Mouse (Mus musculus) liver, embryonic 14.5 days (tissue): ENCODE measurements around the gene Nthl1.

ENCODE experiments used
- CTCF ChIP-seq: IDR thresholded peaks from 2 replicates; pipeline ENCODE4 v1.5.1; 2016; ENCODE audit warnings: antibody characterized with exemption, low read depth, control low read depth
- EP300 ChIP-seq: IDR thresholded peaks from 2 replicates; pipeline ENCODE4 v1.6.1; 2016; ENCODE audit warnings: antibody characterized with exemption, low read depth

DNA sequence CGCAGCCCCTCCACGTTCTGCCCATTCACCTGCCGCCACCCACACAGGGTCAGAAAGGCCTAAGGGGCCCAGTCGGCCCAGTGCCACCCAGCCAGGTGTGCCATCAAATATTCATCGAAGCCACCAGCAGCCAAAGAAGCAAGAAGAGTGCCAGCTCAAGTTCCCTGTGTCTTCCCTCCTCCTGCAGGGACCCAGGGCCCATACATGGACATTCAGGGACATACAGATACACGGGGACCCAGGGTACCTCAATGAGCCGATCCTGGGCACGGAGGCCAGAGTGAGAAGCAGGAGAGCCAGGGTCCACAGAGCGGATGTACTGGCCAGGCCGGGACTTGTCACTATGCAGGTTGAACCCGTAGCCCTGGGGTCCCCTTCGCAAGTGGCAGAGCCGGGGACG is 9.5 kb downstream of the Nthl1 start:
- TF ChIP-seq CTCF (no peak), EP300 (no peak)
